In the genomic region with DNA sequence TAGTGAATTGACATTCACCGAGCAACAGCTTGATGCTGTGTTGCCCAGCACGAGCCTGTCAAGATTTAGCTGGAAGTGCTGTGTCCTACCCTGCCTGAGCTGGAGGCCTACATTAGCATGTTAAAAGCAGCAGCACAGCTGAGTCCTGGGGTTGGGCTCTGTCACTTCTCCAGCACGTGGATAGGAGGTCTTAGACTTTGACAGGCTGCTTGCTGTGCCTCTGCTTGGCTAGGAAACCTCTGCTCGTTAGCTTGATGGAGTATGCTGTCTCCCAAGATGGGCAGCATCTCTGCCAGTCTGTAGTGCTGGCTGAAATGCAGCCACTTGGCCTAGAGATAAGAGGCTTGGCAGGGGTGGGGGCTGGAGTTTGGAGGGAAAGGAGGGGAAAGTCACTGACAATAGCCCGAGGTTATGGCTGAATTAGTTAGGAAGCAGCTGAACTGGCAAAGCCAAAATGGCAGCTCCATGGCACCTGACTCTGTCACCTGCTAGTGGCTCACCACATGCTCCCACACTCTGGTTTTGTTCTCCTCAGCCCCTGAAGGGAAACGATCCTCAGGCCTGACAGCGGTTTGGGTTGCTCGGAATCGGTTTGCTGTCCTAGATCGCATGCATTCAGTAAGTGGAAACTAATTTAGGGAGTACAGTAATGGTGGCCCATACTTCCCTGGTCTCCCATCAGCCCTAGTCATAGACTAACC, we compare ENCODE assay signal across 18 mouse cellular contexts. TPM values are rescaled to one million over a fixed set of nuclear protein-coding genes. Genes with fewer than 3 reads are reported as not detected.
A peak's percentile ranks its signal among the peaks of the same experiment; 100 is the strongest.
DNase-seq lines count a peak whose midpoint lies in the region; ATAC-seq and TF ChIP-seq lines count a peak whose summit lies in the region.
"Had no signal": no experiment of that assay in that cellular context is flagged by ENCODE, and none has a peak within 500 bp of the region (broad histone marks: within the 10 kb centered on the region; RNA-seq: fewer than 3 reads in every experiment).

No protein-coding gene starts in this region.

- H3K27ac ChIP-seq in hindbrain, embryonic 11.5 days (ENCODE audit: low read depth, low read length) = no peak overlapping the region
- no peak overlapping the region for H3K27ac ChIP-seq in hindbrain, embryonic 10.5 days
- no peak overlapping the region for H3K27ac ChIP-seq in hindbrain, embryonic 14.5 days
- H3K27ac ChIP-seq: embryonic facial prominence, embryonic 12.5 days; limb, embryonic 12.5 days; stomach, embryonic 15.5 days had no signal

- no peak overlapping the region for H3K4me2 ChIP-seq in hindbrain, embryonic 11.5 days (replicated peaks; ENCODE audit: low read depth, low read length)
- no peak overlapping the region for H3K4me2 ChIP-seq in hindbrain, embryonic 14.5 days (replicated peaks)
- no peak overlapping the region for H3K4me2 ChIP-seq in myocyte (ENCODE audit: low read depth)
- H3K4me2 ChIP-seq: embryonic facial prominence, embryonic 12.5 days; heart, embryonic 12.5 days; limb, embryonic 12.5 days; stomach, embryonic 15.5 days had no signal

- no peaks in the 10 kb centered on the region for H3K4me1 ChIP-seq in hindbrain, embryonic 11.5 days (replicated peaks; ENCODE audit: control insufficient read depth, insufficient read depth, low read length)
- H3K4me1 ChIP-seq in hindbrain, embryonic 10.5 days (replicated peaks) = no peaks in the 10 kb centered on the region
- no peaks in the 10 kb centered on the region; the same call in 1 of the 2 replicates for H3K4me1 ChIP-seq in hindbrain, embryonic 14.5 days (replicated peaks; ENCODE audit: control insufficient read depth, insufficient read depth, low read length)
- H3K4me1 ChIP-seq: embryonic facial prominence, embryonic 12.5 days; heart, embryonic 12.5 days; stomach, embryonic 15.5 days had no signal

- no peak for TF ChIP-seq POLR2A in brain, embryonic 14.5 days (IDR thresholded peaks at IDR 0.05; ENCODE audit: borderline replicate concordance, extremely low read depth, insufficient read depth, insufficient read length, poor library complexity, severe bottlenecking)
- TF ChIP-seq POLR2A in myocyte (IDR thresholded peaks at IDR 0.05; ENCODE audit: insufficient read length, low read depth) = no peak

- no peak overlapping the region for H3K4me3 ChIP-seq in hindbrain, embryonic 11.5 days (ENCODE audit: low read depth, low read length)
- no peak overlapping the region for H3K4me3 ChIP-seq in hindbrain, embryonic 10.5 days
- H3K4me3 ChIP-seq in hindbrain, embryonic 14.5 days (replicated peaks; ENCODE audit: low read length) = no peak overlapping the region
- H3K4me3 ChIP-seq in myocyte = no peak overlapping the region
- H3K4me3 ChIP-seq: embryonic facial prominence, embryonic 12.5 days; heart, embryonic 12.5 days; limb, embryonic 12.5 days; stomach, embryonic 15.5 days had no signal

- H3K27me3 ChIP-seq in hindbrain, embryonic 11.5 days (ENCODE audit: control insufficient read depth, insufficient read depth, low read length) = no peaks in the 10 kb centered on the region
- no peaks in the 10 kb centered on the region for H3K27me3 ChIP-seq in hindbrain, embryonic 10.5 days (ENCODE audit: insufficient read depth, poor library complexity, severe bottlenecking)
- H3K27me3 ChIP-seq in hindbrain, embryonic 14.5 days (ENCODE audit: control insufficient read depth, insufficient read depth, low read length) = no peaks in the 10 kb centered on the region
- H3K27me3 ChIP-seq in myocyte (ENCODE audit: control insufficient read depth, insufficient read depth, insufficient read length) = no peaks in the 10 kb centered on the region
- H3K27me3 ChIP-seq: embryonic facial prominence, embryonic 12.5 days; heart, embryonic 12.5 days; limb, embryonic 12.5 days; stomach, embryonic 15.5 days had no signal

- no peak for DNase-seq in hindbrain, embryonic 11.5 days (ENCODE audit: low spot score)
- no peak for DNase-seq in hindbrain, embryonic 10.5 days (ENCODE audit: low spot score)
- peak; percentile 64 for DNase-seq in brain, embryonic 14.5 days (ENCODE audit: low read depth)
- DNase-seq in hindbrain, embryonic 14.5 days (ENCODE audit: low spot score) = no peak
- no peak for DNase-seq in thymus, adult 18-20 months
- no peak for DNase-seq in left cerebral cortex, adult 11 months (ENCODE audit: low spot score)
- DNase-seq: cerebellum, postnatal 25 days; gastrocnemius, postnatal 14 days; kidney, postnatal 10 days; liver, postnatal 0 days; lung, postnatal 4 days; thymus, postnatal 25 days had no signal

- no peaks in the 10 kb centered on the region for H3K9me3 ChIP-seq in hindbrain, embryonic 11.5 days (ENCODE audit: control insufficient read depth, low read length)
- H3K9me3 ChIP-seq in hindbrain, embryonic 10.5 days = no peaks in the 10 kb centered on the region
- no peaks in the 10 kb centered on the region for H3K9me3 ChIP-seq in hindbrain, embryonic 14.5 days (ENCODE audit: control insufficient read depth, low read length)
- H3K9me3 ChIP-seq: embryonic facial prominence, embryonic 12.5 days; heart, embryonic 12.5 days; limb, embryonic 12.5 days; stomach, embryonic 15.5 days had no signal

- peaks cover 10% of the 10 kb centered on the region; the same call in 1 of the 2 replicates for H3K36me3 ChIP-seq in hindbrain, embryonic 11.5 days (ENCODE audit: control insufficient read depth, insufficient read depth, low read length)
- peaks cover 100% of the 10 kb centered on the region for H3K36me3 ChIP-seq in hindbrain, embryonic 10.5 days
- H3K36me3 ChIP-seq in hindbrain, embryonic 14.5 days (replicated peaks; ENCODE audit: control insufficient read depth, insufficient read depth) = peaks cover 98% of the 10 kb centered on the region
- peaks cover 58% of the 10 kb centered on the region for H3K36me3 ChIP-seq in myocyte (ENCODE audit: control insufficient read depth, insufficient read depth)

- WGBS in hindbrain, embryonic 11.5 days = 76% methylated on average over 10 of the region's 10 CpGs
- WGBS in hindbrain, embryonic 10.5 days = 75% methylated on average over 10 of the region's 10 CpGs
- WGBS in hindbrain, embryonic 14.5 days = 56% methylated on average over 10 of the region's 10 CpGs

- no peak overlapping the region for H3K9ac ChIP-seq in hindbrain, embryonic 11.5 days (ENCODE audit: low read depth, low read length)
- H3K9ac ChIP-seq in hindbrain, embryonic 14.5 days = no peak overlapping the region
- H3K9ac ChIP-seq: embryonic facial prominence, embryonic 12.5 days; heart, embryonic 12.5 days; limb, embryonic 12.5 days; liver, postnatal 0 days; stomach, embryonic 15.5 days had no signal

- H3ac ChIP-seq in myocyte (ENCODE audit: control insufficient read depth, insufficient read length) = no peak overlapping the region

- H3K79me2 ChIP-seq in myocyte (ENCODE audit: control insufficient read depth, insufficient read depth) = no peaks in the 10 kb centered on the region

- ATAC-seq in hindbrain, embryonic 11.5 days (ENCODE audit: low FRiP score) = 0 out of 2 replicates have a peak, but pooled peaks have one; percentile 35
- peak; percentile 85 for ATAC-seq in hindbrain, embryonic 14.5 days (ENCODE audit: low FRiP score)
- ATAC-seq: liver, postnatal 0 days had no signal

- TF ChIP-seq CTCF in brain, embryonic 14.5 days (IDR thresholded peaks at IDR 0.05; ENCODE audit: borderline replicate concordance, extremely low read depth, insufficient read depth, insufficient read length) = no peak

TF ChIP-seq in myocyte, 11 proteins besides CTCF, POLR2A, EP300 and RAD21:
- TF ChIP-seq MYOG (IDR thresholded peaks at IDR 0.05; ENCODE audit: control insufficient read depth in 1 of 3, insufficient read depth in 1 of 3, insufficient read length in 2 of 3, low read depth in 2 of 3) (peak in 1 of 3 experiments; percentile 70), MYOD1 (IDR thresholded peaks at IDR 0.05; ENCODE audit: control insufficient read depth in 1 of 3, insufficient read length in 2 of 3, low read depth in 2 of 3) (peak in 2 of 3 experiments; percentile 34 to 65), REST (IDR thresholded peaks at IDR 0.05; ENCODE audit: insufficient read depth, insufficient read length) (no peak)

RNA-seq across cellular contexts. Expression of a gene that starts 18.6 kb away (rescaled TPM):
- 173 and 179 TPM in 2 replicates for polyA plus RNA-seq in hindbrain, embryonic 11.5 days (2014; fragmentation: Nextera tagmentation; extraction: Ambion mirVana)
- 183 and 210 TPM in 2 replicates for polyA plus RNA-seq in hindbrain, embryonic 10.5 days (2016; fragmentation: Nextera tagmentation; extraction: Ambion mirVana)
- polyA plus RNA-seq in brain, embryonic 14.5 days (2012; rRNA removed) = 105 and 106 TPM in 2 replicates
- polyA plus RNA-seq in hindbrain, embryonic 14.5 days (2014; fragmentation: Nextera tagmentation; extraction: Ambion mirVana) = 150 and 153 TPM in 2 replicates
- polyA plus RNA-seq in myocyte (2012; fragmentation: generic; extraction: Trizol) = 184 TPM

RNA-seq across cellular contexts. Expression of a gene that starts 25.3 kb away (rescaled TPM):
- 120 and 121 TPM in 2 replicates for polyA plus RNA-seq in hindbrain, embryonic 11.5 days (2014; fragmentation: Nextera tagmentation; extraction: Ambion mirVana)
- 112 and 127 TPM in 2 replicates for polyA plus RNA-seq in hindbrain, embryonic 10.5 days (2016; fragmentation: Nextera tagmentation; extraction: Ambion mirVana)
- polyA plus RNA-seq in brain, embryonic 14.5 days (2012; rRNA removed) = 136 and 139 TPM in 2 replicates
- 106 and 111 TPM in 2 replicates for polyA plus RNA-seq in hindbrain, embryonic 14.5 days (2014; fragmentation: Nextera tagmentation; extraction: Ambion mirVana)
- 49.7 TPM for polyA plus RNA-seq in myocyte (2012; fragmentation: generic; extraction: Trizol)

RNA-seq across cellular contexts. Expression of a gene that starts 25.6 kb away (rescaled TPM):
- 154 and 191 TPM in 2 replicates for polyA plus RNA-seq in hindbrain, embryonic 11.5 days (2014; fragmentation: Nextera tagmentation; extraction: Ambion mirVana)
- polyA plus RNA-seq in hindbrain, embryonic 10.5 days (2016; fragmentation: Nextera tagmentation; extraction: Ambion mirVana) = 173 and 187 TPM in 2 replicates
- 79.5 and 135 TPM in 2 replicates for polyA plus RNA-seq in brain, embryonic 14.5 days (2012; rRNA removed)
- 161 and 193 TPM in 2 replicates for polyA plus RNA-seq in hindbrain, embryonic 14.5 days (2014; fragmentation: Nextera tagmentation; extraction: Ambion mirVana)
- polyA plus RNA-seq in myocyte (2012; fragmentation: generic; extraction: Trizol) = 144 TPM

RNA-seq across cellular contexts. Expression of a gene that starts 40.0 kb away (rescaled TPM):
- 87.8 and 96.0 TPM in 2 replicates for polyA plus RNA-seq in hindbrain, embryonic 11.5 days (2014; fragmentation: Nextera tagmentation; extraction: Ambion mirVana)
- 120 and 125 TPM in 2 replicates for polyA plus RNA-seq in hindbrain, embryonic 10.5 days (2016; fragmentation: Nextera tagmentation; extraction: Ambion mirVana)
- 76.6 and 84.5 TPM in 2 replicates for polyA plus RNA-seq in brain, embryonic 14.5 days (2012; rRNA removed)
- 70.1 and 71.7 TPM in 2 replicates for polyA plus RNA-seq in hindbrain, embryonic 14.5 days (2014; fragmentation: Nextera tagmentation; extraction: Ambion mirVana)
- polyA plus RNA-seq in myocyte (2012; fragmentation: generic; extraction: Trizol) = 80.0 TPM

RNA-seq across cellular contexts. Expression of a gene that starts 50.6 kb away (rescaled TPM):
- polyA plus RNA-seq in hindbrain, embryonic 11.5 days (2014; fragmentation: Nextera tagmentation; extraction: Ambion mirVana) = 20.5 and 22.3 TPM in 2 replicates
- 9.9 and 16.3 TPM in 2 replicates for polyA plus RNA-seq in hindbrain, embryonic 10.5 days (2016; fragmentation: Nextera tagmentation; extraction: Ambion mirVana)
- 14.8 and 19.3 TPM in 2 replicates for polyA plus RNA-seq in brain, embryonic 14.5 days (2012; rRNA removed)
- polyA plus RNA-seq in hindbrain, embryonic 14.5 days (2014; fragmentation: Nextera tagmentation; extraction: Ambion mirVana) = 2.7 and 3.6 TPM in 2 replicates
- 0.02 TPM for polyA plus RNA-seq in myocyte (2012; fragmentation: generic; extraction: Trizol)
- polyA plus RNA-seq: heart, embryonic 12.5 days; intestine, embryonic 14.5 days; liver, postnatal 0 days; stomach, embryonic 15.5 days had no signal
